Mouse (Mus musculus) kidney, postnatal 0 days (tissue): Measurements from ENCODE around the gene Gm5105. TPM values are rescaled to one million over a fixed set of nuclear protein-coding genes. Genes with fewer than 3 reads are reported as not detected.

Source experiments
- ATAC-seq: fragments of 200-750 bp; cut with Nextera tagmentation; replicated peaks from 2 replicates; pipeline ENCODE4 v1.8.0; 2017; ENCODE audit warnings: low read depth, moderate number of reproducible peaks, moderate TSS enrichment, moderate library complexity; ENCODE audit not compliant: low FRiP score
- DNase-seq: peaks from one replicate; pipeline ENCODE4 v3.0.0-alpha.2; 2016; ENCODE audit warnings: low spot score
- H3K27ac ChIP-seq: fragments of 300-500 bp; sonication (generic); 2 replicates; pipeline ENCODE4 v1.5.1; 2014; ENCODE audit warnings: mild to moderate bottlenecking
- H3K27me3 ChIP-seq: fragments of 300-500 bp; sonication (generic); 2 replicates; pipeline ENCODE4 v1.6.1; 2014; ENCODE audit warnings: low read length, mixed read lengths; ENCODE audit not compliant: insufficient read depth
- H3K36me3 ChIP-seq: fragments of 300-500 bp; sonication (generic); 2 replicates; pipeline ENCODE4 v1.6.1; 2014; ENCODE audit warnings: low read length, mixed read lengths; ENCODE audit not compliant: insufficient read depth
- H3K4me1 ChIP-seq: fragments of 300-500 bp; sonication (generic); replicated peaks from 2 replicates; pipeline ENCODE4 v1.6.1; 2014; ENCODE audit warnings: antibody characterized with exemption, low read length, mixed read lengths; ENCODE audit not compliant: insufficient read depth
- H3K4me2 ChIP-seq: fragments of 300-500 bp; sonication (generic); 2 replicates; pipeline ENCODE4 v1.6.1; 2014; ENCODE audit warnings: mild to moderate bottlenecking, low read length, moderate library complexity, mixed read lengths
- H3K4me3 ChIP-seq: fragments of 300-500 bp; sonication (generic); replicated peaks from 2 replicates; pipeline ENCODE4 v1.5.1; 2014; ENCODE audit warnings: low read depth, low read length
- H3K9ac ChIP-seq: fragments of 300-500 bp; sonication (generic); 2 replicates; pipeline ENCODE4 v1.6.1; 2014; ENCODE audit warnings: low read depth, low read length
- H3K9me3 ChIP-seq: fragments of 300-500 bp; sonication (generic); replicated peaks from 2 replicates; pipeline ENCODE4 v1.6.1; 2016; ENCODE audit warnings: low read length, inconsistent platforms, mixed read lengths
- CTCF ChIP-seq: IDR thresholded peaks from 2 replicates; pipeline ENCODE4 v1.5.1; 2016; ENCODE audit warnings: antibody characterized with exemption, low read depth, mild to moderate bottlenecking, moderate library complexity
- WGBS: fragments of 180-500 bp; shearing (Covaris S2); extraction: QIAGEN DNeasy Blood & Tissue Kit; methylation state at CpG from one replicate; pipeline ENCODE4 v1.1.7; 2014; 5-methylcytosine and 5-hydroxymethylcytosine counted together
- polyA plus RNA-seq: library from polyadenylated mRNA; unstranded; fragments of >200 nt; fragmentation: Nextera tagmentation; extraction: Ambion mirVana; gene quantifications from 2 replicates; pipeline ENCODE4 v1.2.1, GENCODE M21; 2015

Gm5105 gene
- polyA plus RNA-seq, 1 experiment from 2014 or later = 0.08 TPM

- no peak for TF ChIP-seq CTCF
- 0 out of 2 replicates have a peak, but pooled peaks cover 2% of the 10 kb centered on the region for H3K4me1 ChIP-seq
- H3K9me3 ChIP-seq = no peaks in the 10 kb centered on the region
- no peak overlapping the region for H3K4me2 ChIP-seq
- H3K4me3 ChIP-seq = no peak overlapping the region
- H3K27ac ChIP-seq = no peak overlapping the region
- H3K9ac ChIP-seq = no peak overlapping the region
- no peaks in the 10 kb centered on the region for H3K36me3 ChIP-seq
- 79% methylated on average over 2 of the region's 2 CpGs for WGBS
- no peaks in the 10 kb centered on the region for H3K27me3 ChIP-seq
- DNase-seq (no peak), ATAC-seq (no peak)
Observed at GRCm38 (mm10) chr3:138040938-138041337, 26.2 kb downstream of the Gm5105 start.

DNA sequence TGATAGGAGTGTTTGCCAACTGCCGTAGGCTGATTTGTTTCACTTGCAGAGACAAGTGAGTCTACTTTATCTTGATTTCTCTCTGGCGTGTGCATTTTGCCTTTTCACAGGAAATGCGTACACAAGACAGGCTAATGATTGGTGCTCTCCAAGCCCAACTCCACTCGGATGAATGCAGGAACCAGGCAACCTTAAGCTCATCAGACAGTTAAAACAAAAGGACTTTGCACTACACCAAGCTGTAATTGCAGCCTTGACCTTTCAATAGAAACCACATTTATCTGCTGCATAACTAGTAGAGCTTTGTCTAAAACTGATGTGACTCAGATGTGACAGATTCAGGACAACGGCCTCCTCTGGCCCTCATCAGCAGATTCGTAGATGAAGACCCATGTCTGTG lies 33.2 kb downstream of the Gm5105 start:
- Histone ChIP-seq H3K27ac (no peak overlapping the region), H3K9ac (no peak overlapping the region), H3K27me3 (no peaks in the 10 kb centered on the region), H3K4me2 (no peak overlapping the region), H3K4me3 (no peak overlapping the region), H3K36me3 (no peaks in the 10 kb centered on the region), H3K9me3 (no peaks in the 10 kb centered on the region), H3K4me1 (no peaks in the 10 kb centered on the region)
- ATAC-seq (no peak), DNase-seq (no peak)
- WGBS = 79% methylated on average over 6 of the region's 6 CpGs
- TF ChIP-seq CTCF = no peak

DNA sequence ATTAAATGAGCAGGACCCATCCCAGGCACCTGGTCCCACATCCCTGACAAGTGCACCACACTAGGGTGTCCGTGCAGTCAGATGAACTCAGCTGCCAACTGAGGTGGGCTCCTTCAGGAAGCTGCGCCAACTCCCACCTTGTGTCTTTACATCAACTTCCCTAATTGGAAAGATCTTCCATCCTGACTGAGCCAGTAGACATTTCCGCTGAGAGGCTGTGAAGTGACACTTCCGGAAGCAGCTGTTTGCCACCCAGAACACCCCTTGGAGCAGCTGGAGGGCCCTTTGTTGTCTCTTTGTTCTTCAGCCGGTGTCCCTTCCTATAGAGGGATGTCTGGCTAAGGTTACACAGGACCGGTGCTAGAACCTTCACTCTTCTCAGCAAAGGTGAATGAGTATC lies 36.6 kb downstream of the Gm5105 start:
- H3K9me3 ChIP-seq = no peaks in the 10 kb centered on the region

DNA sequence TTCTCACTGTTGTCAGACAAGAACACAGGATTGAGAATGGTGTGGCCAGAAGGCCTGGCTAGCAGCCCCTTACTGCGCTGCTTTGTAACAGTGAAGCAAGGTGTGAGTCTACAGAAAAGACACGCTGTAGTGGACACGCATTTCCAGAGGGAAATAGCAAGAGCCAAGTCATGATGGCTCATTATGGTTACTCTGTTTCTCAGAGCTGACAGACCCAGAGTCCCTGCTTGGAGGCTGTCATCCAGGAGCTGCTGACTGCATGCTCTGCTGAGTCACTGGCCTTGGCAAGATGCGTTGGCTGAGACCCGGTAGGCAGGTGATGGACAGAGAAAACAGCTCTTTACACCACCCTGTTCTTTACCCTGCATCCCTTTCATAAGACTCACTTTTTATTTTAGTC lies 37.8 kb downstream of the Gm5105 start:
- Histone ChIP-seq H3K27ac (no peak overlapping the region), H3K4me3 (no peak overlapping the region), H3K36me3 (no peaks in the 10 kb centered on the region), H3K9ac (no peak overlapping the region), H3K4me2 (no peak overlapping the region), H3K4me1 (no peaks in the 10 kb centered on the region), H3K27me3 (no peaks in the 10 kb centered on the region), H3K9me3 (no peaks in the 10 kb centered on the region)
- no peak for ATAC-seq
- WGBS = 83% methylated on average over 5 of the region's 5 CpGs
- no peak for TF ChIP-seq CTCF
- DNase-seq = no peak

More for the DNA sequence above, 36.6 kb downstream of the Gm5105 start:
- ATAC-seq (no peak), DNase-seq (no peak)
- 70% methylated on average over 6 of the region's 6 CpGs for WGBS
- H3K4me2 ChIP-seq = no peak overlapping the region
- no peaks in the 10 kb centered on the region for H3K27me3 ChIP-seq
- H3K36me3 ChIP-seq = no peaks in the 10 kb centered on the region
- H3K4me3 ChIP-seq = no peak overlapping the region
- H3K4me1 ChIP-seq = no peaks in the 10 kb centered on the region
- H3K9ac ChIP-seq = no peak overlapping the region
- TF ChIP-seq CTCF = no peak
- H3K27ac ChIP-seq = no peak overlapping the region

DNA sequence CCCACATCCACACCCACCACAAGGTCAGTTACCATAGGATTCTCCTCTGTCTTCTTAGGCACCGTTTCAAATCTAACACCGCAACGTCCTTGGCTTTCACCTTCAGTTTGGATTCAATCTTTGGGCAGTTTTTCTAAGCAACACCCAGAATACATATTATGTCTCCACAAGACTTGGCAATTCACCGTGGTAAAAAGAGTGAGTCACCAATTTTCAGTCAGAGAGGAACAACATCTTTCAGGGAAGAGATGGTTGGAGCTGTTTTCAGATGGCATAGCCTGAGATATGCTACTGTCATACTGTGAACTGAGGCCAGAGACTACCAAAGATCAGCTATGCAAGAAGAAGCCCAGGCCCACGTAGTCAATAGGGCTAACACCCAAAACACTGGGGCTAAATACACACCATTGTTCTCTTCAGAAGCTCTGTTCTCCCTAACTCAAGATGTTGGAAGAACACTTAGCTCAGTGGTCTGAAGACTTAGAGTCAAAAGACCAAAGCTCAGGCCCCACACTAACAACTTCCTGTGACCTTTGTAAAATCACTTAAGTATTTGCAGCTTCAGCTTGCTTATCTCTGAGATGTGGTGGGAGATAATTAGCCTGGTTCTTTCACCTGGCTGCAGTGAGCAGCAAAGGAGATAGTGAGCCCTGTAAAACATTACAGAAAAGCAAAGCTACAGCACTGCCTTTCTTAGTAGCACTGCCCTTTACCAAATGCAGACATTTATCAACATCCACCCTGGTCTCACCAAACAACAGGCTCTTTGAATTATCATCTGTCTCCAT lies 39.4 kb downstream of the Gm5105 start:
- H3K9me3 ChIP-seq = no peaks in the 10 kb centered on the region
- H3K9ac ChIP-seq = no peak overlapping the region
- H3K4me1 ChIP-seq = no peaks in the 10 kb centered on the region
- no peak overlapping the region for H3K27ac ChIP-seq
- no peak for ATAC-seq
- H3K4me2 ChIP-seq = no peak overlapping the region
- no peaks in the 10 kb centered on the region for H3K36me3 ChIP-seq
- DNase-seq = no peak
- no peak for TF ChIP-seq CTCF
- no peak overlapping the region for H3K4me3 ChIP-seq
- WGBS = 77% methylated on average over 5 of the region's 5 CpGs
- no peaks in the 10 kb centered on the region for H3K27me3 ChIP-seq

DNA sequence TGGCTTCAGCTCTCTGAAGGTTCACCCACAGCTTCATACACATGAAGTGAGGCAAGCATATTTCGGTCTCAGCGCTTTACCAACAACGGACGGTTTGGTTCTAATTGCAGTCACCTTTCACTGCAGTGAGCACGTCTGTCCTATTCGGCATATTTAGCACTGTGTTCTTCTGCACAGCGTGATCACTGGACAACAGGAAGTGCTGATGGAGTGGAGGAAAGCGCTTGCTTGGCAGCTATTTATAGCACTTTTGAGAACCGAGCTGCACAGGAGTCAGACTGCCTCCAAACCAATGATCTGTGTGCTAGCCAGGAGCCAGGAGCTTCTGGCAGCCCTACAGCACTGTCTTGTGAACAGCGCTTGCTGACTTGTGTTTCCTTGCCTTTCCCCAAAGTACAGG lies 40.9 kb downstream of the Gm5105 start:
- DNase-seq (peak; percentile 43), ATAC-seq (no peak)
- no peak overlapping the region for H3K9ac ChIP-seq

More for the DNA sequence above, 40.9 kb downstream of the Gm5105 start:
- H3K9me3 ChIP-seq = no peaks in the 10 kb centered on the region
- no peaks in the 10 kb centered on the region for H3K27me3 ChIP-seq
- no peaks in the 10 kb centered on the region for H3K36me3 ChIP-seq
- H3K4me1 ChIP-seq = no peaks in the 10 kb centered on the region
- H3K4me3 ChIP-seq = no peak overlapping the region
- no peak for TF ChIP-seq CTCF
- no peak overlapping the region for H3K27ac ChIP-seq
- H3K4me2 ChIP-seq = no peak overlapping the region
- WGBS = 56% methylated on average over 10 of the region's 10 CpGs
